Mouse (Mus musculus) CH12.LX (cell line): ENCODE measurements around the gene Ap1m1. TPM values are rescaled to one million over a fixed set of nuclear protein-coding genes. Genes with fewer than 3 reads are reported as not detected.

Experiments used
- DNase-seq: peaks from one replicate; pipeline ENCODE4 v3.0.0-alpha.2; 2013; ENCODE audit errors: extremely low read depth
- H3K27ac ChIP-seq: 2 replicates; pipeline ENCODE4 v1.5.1; 2012; ENCODE audit warnings: low read depth, mild to moderate bottlenecking, control low read depth, moderate library complexity; ENCODE audit not compliant: insufficient read depth
- H3K27me3 ChIP-seq: replicated peaks from 2 replicates; pipeline ENCODE3; 2012; ENCODE audit warnings: inconsistent platforms
- H3K36me3 ChIP-seq, 2 experiments: replicated peaks in 1 of 2; 2 replicates each; pipeline versions ENCODE3 to v1.6.1; 2012; ENCODE audit warnings: inconsistent platforms in 1 of 2, low read length in 1 of 2, mild to moderate bottlenecking in 1 of 2, mixed read lengths in 1 of 2, moderate library complexity in 1 of 2; ENCODE audit not compliant: control insufficient read depth in 1 of 2, insufficient read depth in 1 of 2
- H3K4me1 ChIP-seq, 2 experiments: 2 replicates each; pipeline ENCODE4 v1.6.1; 2012; ENCODE audit warnings: inconsistent platforms in 1 of 2, moderate library complexity in 1 of 2; ENCODE audit not compliant: insufficient read depth in 2 of 2, control insufficient read depth in 1 of 2
- H3K4me2 ChIP-seq: 2 replicates; pipeline ENCODE4 v1.6.1; 2012; ENCODE audit warnings: low read depth, mild to moderate bottlenecking, control low read depth; ENCODE audit not compliant: poor library complexity, insufficient read depth, severe bottlenecking
- H3K4me3 ChIP-seq, 3 experiments: fragments of 150-350 bp in 1 of 3; sonication (generic) in 1 of 3; replicated peaks in 1 of 3; 2 replicates each; pipeline versions ENCODE3 to v1.5.1; 2011 to 2012; ENCODE audit warnings: low read depth in 2 of 3, low read length in 2 of 3, mild to moderate bottlenecking in 2 of 3, moderate library complexity in 2 of 3, control low read depth in 1 of 3, improper control_type of control experiment in 1 of 3, inconsistent platforms in 1 of 3, mixed read lengths in 1 of 3; ENCODE audit not compliant: poor library complexity in 1 of 3
- H3K79me2 ChIP-seq: replicated peaks from 2 replicates; pipeline ENCODE4 v1.6.1; 2012; ENCODE audit warnings: mild to moderate bottlenecking, moderate library complexity; ENCODE audit not compliant: control insufficient read depth, poor library complexity, insufficient read depth, severe bottlenecking; ENCODE audit errors: extremely low read depth
- H3K9ac ChIP-seq: 2 replicates; pipeline ENCODE4 v1.6.1; 2012; ENCODE audit warnings: low read depth, mild to moderate bottlenecking, control low read depth, moderate library complexity; ENCODE audit not compliant: insufficient read depth
- H3K9me3 ChIP-seq: replicated peaks from 2 replicates; pipeline ENCODE3; 2012; ENCODE audit warnings: low read length, inconsistent platforms, mixed read lengths
- BHLHE40 ChIP-seq: IDR thresholded peaks from 2 replicates; pipeline ENCODE4 v1.6.1; 2011; ENCODE audit warnings: mild to moderate bottlenecking, low read depth, low read length, improper control_type of control experiment
- CHD2 ChIP-seq: IDR thresholded peaks from 2 replicates; pipeline ENCODE4 v1.6.1; 2011; ENCODE audit warnings: low read length, improper control_type of control experiment
- CTCF ChIP-seq, 2 experiments: IDR thresholded peaks in 1 of 2; conservative IDR thresholded peaks in 1 of 2; 2 replicates each; pipeline ENCODE4 v1.5.1; 2011 to 2012; ENCODE audit warnings: low read depth in 2 of 2, low read length in 2 of 2, improper control_type of control experiment in 1 of 2, inconsistent platforms in 1 of 2, mild to moderate bottlenecking in 1 of 2, moderate library complexity in 1 of 2
- E2F4 ChIP-seq: IDR thresholded peaks from 2 replicates; pipeline ENCODE4 v1.6.1; 2011; ENCODE audit warnings: low read depth, low read length, improper control_type of control experiment; ENCODE audit not compliant: insufficient replicate concordance
- ELF1 ChIP-seq: IDR thresholded peaks from 2 replicates; pipeline ENCODE4 v1.6.1; 2014; ENCODE audit warnings: low read depth, mild to moderate bottlenecking, inconsistent platforms, low read length, improper control_type of control experiment
- EP300 ChIP-seq: IDR thresholded peaks from 2 replicates; pipeline ENCODE4 v1.6.1; 2011; ENCODE audit warnings: low read length, improper control_type of control experiment
- ETS1 ChIP-seq: conservative IDR thresholded peaks from 2 replicates; pipeline ENCODE4 v1.6.1; 2012; ENCODE audit warnings: low read depth, mild to moderate bottlenecking, inconsistent platforms, low read length, improper control_type of control experiment, moderate library complexity
- HCFC1 ChIP-seq: IDR thresholded peaks from 2 replicates; pipeline ENCODE4 v1.6.1; 2012; ENCODE audit warnings: low read depth, mild to moderate bottlenecking, inconsistent platforms, low read length, improper control_type of control experiment
- IRF4 ChIP-seq: IDR thresholded peaks from 2 replicates; pipeline ENCODE4 v1.6.1; 2014; ENCODE audit warnings: low read depth, mild to moderate bottlenecking, inconsistent platforms, low read length, improper control_type of control experiment
- JUN ChIP-seq: IDR thresholded peaks from 2 replicates; pipeline ENCODE4 v1.6.1; 2011; ENCODE audit warnings: low read depth, mild to moderate bottlenecking, low read length, improper control_type of control experiment, moderate library complexity; ENCODE audit not compliant: insufficient read depth
- KAT2A ChIP-seq: IDR thresholded peaks from 2 replicates; pipeline ENCODE4 v1.6.1; 2012; ENCODE audit warnings: low read length, improper control_type of control experiment, inconsistent platforms; ENCODE audit not compliant: insufficient replicate concordance
- MAFK ChIP-seq: IDR thresholded peaks from 2 replicates; pipeline ENCODE4 v1.6.1; 2011; ENCODE audit warnings: low read length, improper control_type of control experiment; ENCODE audit not compliant: insufficient replicate concordance
- MAX ChIP-seq: IDR thresholded peaks from 2 replicates; pipeline ENCODE4 v1.6.1; 2011; ENCODE audit warnings: low read length, improper control_type of control experiment
- MAZ ChIP-seq: IDR thresholded peaks from 2 replicates; pipeline ENCODE4 v1.6.1; 2012; ENCODE audit warnings: low read depth, mild to moderate bottlenecking, inconsistent platforms, low read length, improper control_type of control experiment, moderate library complexity
- MEF2A ChIP-seq: IDR thresholded peaks from 2 replicates; pipeline ENCODE4 v1.6.1; 2014; ENCODE audit warnings: low read depth, mild to moderate bottlenecking, inconsistent platforms, low read length, improper control_type of control experiment, borderline replicate concordance
- MXI1 ChIP-seq: IDR thresholded peaks from 2 replicates; pipeline ENCODE4 v1.6.1; 2011; ENCODE audit warnings: mild to moderate bottlenecking, low read depth, low read length, improper control_type of control experiment
- MYC ChIP-seq: IDR thresholded peaks from 2 replicates; pipeline ENCODE4 v1.6.1; 2011; ENCODE audit warnings: low read depth, mild to moderate bottlenecking, improper control_type of control experiment, low read length
- NELFE ChIP-seq: IDR thresholded peaks from 2 replicates; pipeline ENCODE4 v1.6.1; 2011; ENCODE audit warnings: low read depth, low read length, improper control_type of control experiment
- NRF1 ChIP-seq: IDR thresholded peaks from 2 replicates; pipeline ENCODE4 v1.6.1; 2014; ENCODE audit warnings: low read depth, mild to moderate bottlenecking, inconsistent platforms, low read length, improper control_type of control experiment, moderate library complexity
- PAX5 ChIP-seq: IDR thresholded peaks from 2 replicates; pipeline ENCODE4 v1.6.1; 2012; ENCODE audit warnings: low read length, inconsistent platforms, mixed read lengths
- POLR2A ChIP-seq: IDR thresholded peaks from 2 replicates; pipeline ENCODE4 v1.6.1; 2011; ENCODE audit warnings: low read depth, mild to moderate bottlenecking, improper control_type of control experiment, low read length
- RAD21 ChIP-seq: IDR thresholded peaks from 2 replicates; pipeline ENCODE4 v1.6.1; 2011; ENCODE audit warnings: low read depth, mild to moderate bottlenecking, low read length, improper control_type of control experiment, moderate library complexity
- RCOR1 ChIP-seq: conservative IDR thresholded peaks from 2 replicates; pipeline ENCODE4 v1.6.1; 2012; ENCODE audit warnings: low read depth, mild to moderate bottlenecking, inconsistent platforms, low read length, improper control_type of control experiment
- SIN3A ChIP-seq: IDR thresholded peaks from 2 replicates; pipeline ENCODE4 v1.6.1; 2012; ENCODE audit warnings: low read length, improper control_type of control experiment, inconsistent platforms
- SMC3 ChIP-seq: IDR thresholded peaks from 2 replicates; pipeline ENCODE4 v1.6.1; 2011; ENCODE audit warnings: low read depth, low read length, improper control_type of control experiment
- TBP ChIP-seq: conservative IDR thresholded peaks from 2 replicates; pipeline ENCODE4 v1.6.1; 2011; ENCODE audit warnings: low read depth, low read length, improper control_type of control experiment
- TCF12 ChIP-seq: IDR thresholded peaks from 2 replicates; pipeline ENCODE4 v1.6.1; 2014; ENCODE audit warnings: low read depth, mild to moderate bottlenecking, inconsistent platforms, low read length, improper control_type of control experiment
- ZMIZ1 ChIP-seq: IDR thresholded peaks from 2 replicates; pipeline ENCODE4 v1.6.1; 2012; ENCODE audit warnings: low read depth, mild to moderate bottlenecking, inconsistent platforms, low read length, improper control_type of control experiment
- dilution Hi-C: fragments of 300-500 bp; cut with MboI; formaldehyde crosslinking; loops from 2 replicates; pipeline ENCODE4 v1.14.3; 2020; ENCODE audit warnings: low sequenced_read_pairs; ENCODE audit not compliant: extremely low pct_unique_long_range_greater_than_20kb, extremely low pct_ligation_motif_present
- in situ Hi-C: fragments of 300-500 bp; cut with MboI; formaldehyde crosslinking; loops from 3 replicates; pipeline ENCODE4 v1.14.3; 2019; ENCODE audit warnings: low sequenced_read_pairs, low pct_ligation_motif_present, low pct_unique_long_range_greater_than_20kb, mixed read lengths
- polyA plus RNA-seq: library from polyadenylated mRNA; unstranded; fragments of >175 nt; gene quantifications from 2 replicates; pipeline ENCODE4 v1.2.1, GENCODE M21; 2012; ENCODE audit warnings: low read depth; ENCODE audit not compliant: insufficient read length
- total RNA-seq, 2 experiments: library from RNA; depleted of rRNA; stranded (reverse); fragments of 300-350 nt in 1 of 2; fragments of >200 nt in 1 of 2; gene quantifications; 2 replicates each; pipeline ENCODE4 v1.2.3; 2012 to 2014

The Ap1m1 gene
- total and polyA plus RNA-seq, 3 experiments, result 20.1 to 86.1 (median 30.3) TPM

DNA sequence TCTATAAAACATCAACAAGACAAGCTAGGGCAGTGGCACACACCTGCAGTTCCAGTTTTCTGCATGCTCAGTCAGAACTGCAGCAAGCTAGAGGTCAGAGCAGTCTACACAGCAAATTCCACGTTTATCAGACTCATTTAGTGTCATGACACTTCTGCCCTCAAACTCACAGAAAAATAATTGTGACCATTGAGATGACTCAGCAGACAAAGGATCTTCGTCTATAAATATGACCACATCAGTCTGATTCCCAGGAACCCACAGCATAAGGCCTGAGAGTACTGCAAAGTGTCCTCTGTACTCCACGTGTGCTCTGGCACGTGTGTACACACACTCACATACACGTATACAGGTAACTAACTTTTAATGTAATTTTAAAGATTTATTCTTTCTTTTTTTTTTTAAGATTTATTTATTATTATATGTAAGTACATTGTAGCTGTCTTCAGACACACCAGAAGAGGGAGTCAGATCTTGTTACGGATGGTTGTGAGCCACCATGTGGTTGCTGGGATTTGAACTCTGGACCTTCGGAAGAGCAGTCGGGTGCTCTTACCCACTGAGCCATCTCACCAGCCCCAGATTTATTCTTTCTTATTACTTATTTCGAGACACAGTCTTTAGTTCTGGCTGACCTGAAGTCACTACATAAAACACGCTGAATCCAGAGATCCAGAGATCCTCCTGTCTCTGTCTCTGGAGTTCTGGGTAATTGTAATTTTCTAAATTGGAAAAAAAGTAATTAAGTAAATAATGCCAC, 20.9 kb upstream of the Ap1m1 start:
- H3K36me3 ChIP-seq, result peaks cover 27 to 31% of the 10 kb centered on the region in 2 experiments

DNA sequence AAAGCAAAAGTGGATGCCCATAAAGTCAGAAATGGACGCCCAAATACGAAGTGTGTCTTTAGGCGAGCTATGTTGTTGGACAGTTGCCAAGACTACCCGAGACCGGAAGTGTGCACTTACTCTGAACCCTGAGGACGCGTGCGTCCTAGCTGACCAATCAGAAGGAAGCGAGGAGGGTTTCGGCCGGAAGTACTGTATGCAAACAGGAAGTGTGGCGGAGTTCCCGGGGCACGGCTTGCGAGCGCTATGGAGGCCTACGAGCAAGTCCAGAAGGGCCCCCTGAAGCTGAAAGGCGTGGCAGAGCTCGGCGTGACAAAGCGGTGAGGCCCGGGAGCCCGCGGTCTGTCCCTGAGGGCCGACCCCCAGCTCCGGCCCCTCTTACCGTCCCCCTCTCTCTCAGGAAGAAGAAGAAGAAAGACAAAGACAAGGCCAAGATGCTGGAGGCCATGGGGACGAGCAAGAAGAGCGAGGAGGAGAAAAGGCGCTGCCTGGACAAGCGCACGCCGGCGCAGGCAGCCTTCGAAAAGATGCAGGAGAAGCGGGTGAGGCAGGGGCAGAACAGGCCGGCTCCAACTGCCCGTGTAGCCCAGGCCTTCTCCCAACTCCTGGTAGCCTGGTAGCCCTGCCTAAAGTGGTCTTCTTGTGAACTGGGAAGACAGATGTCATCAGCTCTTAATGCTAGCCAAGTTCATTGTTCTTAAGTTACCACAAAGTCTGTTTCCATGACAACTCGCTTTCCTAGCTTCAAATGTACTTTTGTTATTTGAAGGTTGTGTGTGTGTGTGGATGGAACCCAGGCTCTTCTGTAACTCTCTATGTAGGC, 20.1 kb upstream of the Ap1m1 start, which contains the start of gene Fam32a:
Gene Fam32a (plus strand): TSS at position 190 of the 823 bp plus-strand sequence.
- peak within 1 kb of the TSS; percentile 84 for H3K4me2 ChIP-seq
- H3K9ac ChIP-seq, result peak within 1 kb of the TSS; percentile 88
- TF ChIP-seq ZMIZ1 (peak; percentile 55; the same call in 1 of the 2 replicates), HCFC1 (peak; percentile 86), KAT2A (peak; percentile 74; the same call in 1 of the 2 replicates), MAX (peak; percentile 82; the same call in 1 of the 2 replicates), ETS1 (no peak), ELF1 (peak; percentile 99), SMC3 (no peak), PAX5 (no peak), BHLHE40 (peak; percentile 88), POLR2A (peak; percentile 73), TBP (peak; percentile 61; the same call in 1 of the 2 replicates), TCF12 (peak; percentile 71), SIN3A (peak; percentile 98), IRF4 (peak; percentile 54; the same call in 1 of the 2 replicates), E2F4 (no peak), MYC (peak; percentile 79; the same call in 1 of the 2 replicates), MXI1 (peak; percentile 83), CHD2 (peak; percentile 53; the same call in 1 of the 2 replicates), RCOR1 (no peak), JUN (no peak), MAZ (no peak), MAFK (no peak), MEF2A (no peak), EP300 (no peak), NELFE (peak; percentile 75), NRF1 (peak; percentile 79)

More for the DNA sequence above, 20.9 kb upstream of the Ap1m1 start:
- H3K9ac ChIP-seq, result 0 out of 2 replicates have a peak overlapping the region, but pooled peaks have one; percentile 30
- no peak overlapping the region for H3K27ac ChIP-seq
- dilution Hi-C loops (no loop called here), in situ Hi-C loops (loop anchor here (5.0 kb wide), 1 partner anchor 42 kb away; no protein-coding TSS in a partner anchor)
- no peak for DNase-seq
- TF ChIP-seq RAD21 (no peak), SIN3A (no peak), MXI1 (no peak), ELF1 (no peak), CTCF (conservative IDR thresholded peaks at IDR 0.05 in 1 of 2, IDR thresholded peaks at IDR 0.05 in 1 of 2; ENCODE audit: low read depth in 2 of 2, low read length in 2 of 2) (no peak), NRF1 (no peak), SMC3 (no peak)
- no peaks in the 10 kb centered on the region for H3K9me3 ChIP-seq
- peaks cover 16% of the 10 kb centered on the region for H3K79me2 ChIP-seq
- peak overlapping the region in 2 of 3 experiments; percentile 43 to 75 for H3K4me3 ChIP-seq
- no peaks in the 10 kb centered on the region for H3K27me3 ChIP-seq
- H3K4me1 ChIP-seq, result peaks cover 3 to 38% of the 10 kb centered on the region in 2 experiments; a peak in 3 of 4 replicates
- peak overlapping the region; percentile 38; the same call in 1 of the 2 replicates for H3K4me2 ChIP-seq

More for the DNA sequence above, 20.1 kb upstream of the Ap1m1 start, which contains the start of gene Fam32a:
- Histone ChIP-seq H3K4me1 (peaks cover 3 to 37% of the 10 kb centered on the region in 2 experiments; a peak in 3 of 4 replicates), H3K27ac (peak within 1 kb of the TSS; percentile 43), H3K4me3 (peak within 1 kb of the TSS; percentile 75 to 79 (median 76)), H3K9me3 (no peaks in the 10 kb centered on the region), H3K36me3 (peaks cover 28 to 33% of the 10 kb centered on the region in 2 experiments), H3K27me3 (no peaks in the 10 kb centered on the region), H3K79me2 (peaks cover 16% of the 10 kb centered on the region)
- dilution Hi-C loops (no loop called here), in situ Hi-C loops (loop anchor here (5.0 kb wide), 1 partner anchor 42 kb away; no protein-coding TSS in a partner anchor)
- peak; percentile 99 for DNase-seq
